Mouse (Mus musculus) midbrain, embryonic 10.5 days (tissue): ENCODE data around the gene Foxp2. TPM values are rescaled to one million over a fixed set of nuclear protein-coding genes. Genes with fewer than 3 reads are reported as not detected.

Source experiments
- DNase-seq: peaks from one replicate; pipeline ENCODE4 v3.0.0-alpha.2; 2017; ENCODE audit warnings: low spot score
- H3K27ac ChIP-seq: fragments of 300-500 bp; sonication (generic); replicated peaks from 2 replicates; pipeline ENCODE4 v1.5.1; 2016; ENCODE audit warnings: mild to moderate bottlenecking
- H3K27me3 ChIP-seq: fragments of 300-500 bp; sonication (generic); 2 replicates; pipeline ENCODE4 v1.6.1; 2016; ENCODE audit warnings: low read depth, mild to moderate bottlenecking; ENCODE audit not compliant: poor library complexity, severe bottlenecking
- H3K36me3 ChIP-seq: fragments of 300-500 bp; sonication (generic); 2 replicates; pipeline ENCODE4 v1.6.1; 2016; ENCODE audit warnings: mild to moderate bottlenecking, moderate library complexity
- H3K4me1 ChIP-seq: fragments of 300-500 bp; sonication (generic); 2 replicates; pipeline ENCODE4 v1.6.1; 2016
- H3K4me3 ChIP-seq: fragments of 300-500 bp; sonication (generic); 2 replicates; pipeline ENCODE4 v1.5.1; 2016; ENCODE audit warnings: mild to moderate bottlenecking, moderate library complexity
- H3K9me3 ChIP-seq: fragments of 300-500 bp; sonication (generic); replicated peaks from 2 replicates; pipeline ENCODE4 v1.6.1; 2016; ENCODE audit warnings: mild to moderate bottlenecking
- WGBS: fragments of 180-500 bp; shearing (Covaris S2); methylation state at CpG from one replicate; pipeline ENCODE4 v1.1.7; 2016; 5-methylcytosine and 5-hydroxymethylcytosine counted together
- polyA plus RNA-seq: library from polyadenylated mRNA; unstranded; fragments of >200 nt; fragmentation: Nextera tagmentation; extraction: Ambion mirVana; gene quantifications from 2 replicates; pipeline ENCODE4 v1.2.1, GENCODE M21; 2016

Gene Foxp2
- polyA plus RNA-seq, result 35.9 and 45.1 TPM in 2 replicates

GRCm38 (mm10) chr6:14901183-14901970 lies at the start of gene Foxp2:
TSS of gene Foxp2 (plus strand) at chr6:14901349.
- Histone ChIP-seq H3K27me3 (peaks cover 18% of the 10 kb centered on the region), H3K9me3 (no peaks in the 10 kb centered on the region), H3K36me3 (no peaks in the 10 kb centered on the region), H3K4me1 (peaks cover 57% of the 10 kb centered on the region), H3K27ac (peak within 1 kb of the TSS; percentile 94), H3K4me3 (peak within 1 kb of the TSS; percentile 83)
- peak; percentile 81 for DNase-seq
- under 1% methylated on average over 80 of the region's 80 CpGs for WGBS

GRCm38 (mm10) chr6:14885199-14885598 lies 15.9 kb upstream of the Foxp2 start:
- no peak for DNase-seq

GRCm38 (mm10) chr6:14897028-14897427 lies 4.1 kb upstream of the Foxp2 start:
- peaks cover under 1% of the 10 kb centered on the region; the same call in 1 of the 2 replicates for H3K27me3 ChIP-seq
- peaks cover 39% of the 10 kb centered on the region for H3K4me1 ChIP-seq
- no peak overlapping the region for H3K27ac ChIP-seq
- no peak overlapping the region for H3K4me3 ChIP-seq
- no peaks in the 10 kb centered on the region for H3K36me3 ChIP-seq
- no peaks in the 10 kb centered on the region for H3K9me3 ChIP-seq
- DNase-seq, result no peak
- 11% methylated on average over 2 of the region's 2 CpGs for WGBS

More at GRCm38 (mm10) chr6:14885199-14885598, 15.9 kb upstream of the Foxp2 start:
- Histone ChIP-seq H3K4me3 (no peak overlapping the region), H3K9me3 (no peaks in the 10 kb centered on the region), H3K36me3 (no peaks in the 10 kb centered on the region), H3K27me3 (no peaks in the 10 kb centered on the region), H3K27ac (no peak overlapping the region), H3K4me1 (peaks cover 5% of the 10 kb centered on the region; the same call in 1 of the 2 replicates)

- H3K4me3 ChIP-seq, result peak overlapping the region; percentile 54
- no peaks in the 10 kb centered on the region for H3K9me3 ChIP-seq
- peak; percentile 83 for DNase-seq
- WGBS, result under 1% methylated on average over 31 of the region's 31 CpGs
- H3K4me1 ChIP-seq, result peaks cover 52% of the 10 kb centered on the region
- no peaks in the 10 kb centered on the region for H3K36me3 ChIP-seq
- peaks cover 13% of the 10 kb centered on the region for H3K27me3 ChIP-seq
- peak overlapping the region; percentile 94 for H3K27ac ChIP-seq
These were observed 2.9 kb upstream of the Foxp2 start for GRCm38 (mm10) chr6:14898096-14898855.

GRCm38 (mm10) chr6:14899021-14899610 lies 2.0 kb upstream of the Foxp2 start:
- H3K4me1 ChIP-seq, result peaks cover 57% of the 10 kb centered on the region
- no peaks in the 10 kb centered on the region for H3K36me3 ChIP-seq
- H3K9me3 ChIP-seq, result no peaks in the 10 kb centered on the region
- H3K27me3 ChIP-seq, result peaks cover 18% of the 10 kb centered on the region
- H3K27ac ChIP-seq, result peak overlapping the region; percentile 94
- DNase-seq, result peak; percentile 49
- 4% methylated on average over 19 of the region's 19 CpGs for WGBS
- peak overlapping the region; percentile 83 for H3K4me3 ChIP-seq

GRCm38 (mm10) chr6:14899936-14900578 lies 1.1 kb upstream of the Foxp2 start:
- Histone ChIP-seq H3K4me1 (peaks cover 57% of the 10 kb centered on the region), H3K27me3 (peaks cover 18% of the 10 kb centered on the region)
- under 1% methylated on average over 29 of the region's 29 CpGs for WGBS

GRCm38 (mm10) chr6:14900579-14901021 lies 549 bp upstream of the Foxp2 start:
- H3K27ac ChIP-seq, result peak overlapping the region; percentile 94

More at GRCm38 (mm10) chr6:14899936-14900578, 1.1 kb upstream of the Foxp2 start:
- peak; percentile 69 for DNase-seq
- Histone ChIP-seq H3K4me3 (peak overlapping the region; percentile 83), H3K27ac (peak overlapping the region; percentile 94), H3K9me3 (no peaks in the 10 kb centered on the region), H3K36me3 (no peaks in the 10 kb centered on the region)

GRCm38 (mm10) chr6:14901971-14902670 lies 972 bp downstream of the Foxp2 start:
- no peaks in the 10 kb centered on the region for H3K36me3 ChIP-seq
- DNase-seq, result peak; percentile 32
- H3K9me3 ChIP-seq, result no peaks in the 10 kb centered on the region
- peaks cover 18% of the 10 kb centered on the region for H3K27me3 ChIP-seq
- H3K4me3 ChIP-seq, result peak overlapping the region; percentile 83
- under 1% methylated on average over 13 of the region's 13 CpGs for WGBS
- peaks cover 56% of the 10 kb centered on the region for H3K4me1 ChIP-seq
- H3K27ac ChIP-seq, result peak overlapping the region; percentile 94

More at GRCm38 (mm10) chr6:14900579-14901021, 549 bp upstream of the Foxp2 start:
- Histone ChIP-seq H3K36me3 (no peaks in the 10 kb centered on the region), H3K27me3 (peaks cover 18% of the 10 kb centered on the region), H3K4me1 (peaks cover 57% of the 10 kb centered on the region), H3K4me3 (peak overlapping the region; percentile 83), H3K9me3 (no peaks in the 10 kb centered on the region)
- DNase-seq, result peak; percentile 85
- WGBS, result 0% methylated on average over 20 of the region's 20 CpGs

GRCm38 (mm10) chr6:14903271-14903965 lies 2.3 kb downstream of the Foxp2 start:
- WGBS, result 37% methylated on average over 5 of the region's 5 CpGs

GRCm38 (mm10) chr6:14915066-14915465 lies 13.9 kb downstream of the Foxp2 start:
- Histone ChIP-seq H3K4me3 (no peak overlapping the region), H3K9me3 (no peaks in the 10 kb centered on the region), H3K4me1 (no peaks in the 10 kb centered on the region), H3K27ac (no peak overlapping the region), H3K27me3 (no peaks in the 10 kb centered on the region), H3K36me3 (no peaks in the 10 kb centered on the region)
- DNase-seq, result no peak
- 95% methylated on average over 2 of the region's 2 CpGs for WGBS

More at GRCm38 (mm10) chr6:14903271-14903965, 2.3 kb downstream of the Foxp2 start:
- peak overlapping the region; percentile 83 for H3K4me3 ChIP-seq
- no peak overlapping the region for H3K27ac ChIP-seq
- H3K36me3 ChIP-seq, result no peaks in the 10 kb centered on the region
- no peaks in the 10 kb centered on the region for H3K9me3 ChIP-seq
- peaks cover 43% of the 10 kb centered on the region for H3K4me1 ChIP-seq
- H3K27me3 ChIP-seq, result peaks cover 18% of the 10 kb centered on the region
- no peak for DNase-seq

GRCm38 (mm10) chr6:14922704-14923103 lies 21.6 kb downstream of the Foxp2 start:
- H3K27me3 ChIP-seq, result no peaks in the 10 kb centered on the region
- H3K4me3 ChIP-seq, result no peak overlapping the region
- no peak for DNase-seq
- no peaks in the 10 kb centered on the region for H3K4me1 ChIP-seq
- no peaks in the 10 kb centered on the region for H3K9me3 ChIP-seq
- no peaks in the 10 kb centered on the region for H3K36me3 ChIP-seq
- no peak overlapping the region for H3K27ac ChIP-seq
